Mouse (Mus musculus) small intestine, adult 2 months (tissue): ENCODE data around the gene Nrg3. TPM values are rescaled to one million over a fixed set of nuclear protein-coding genes. Genes with fewer than 3 reads are reported as not detected.

Experiments used
- H3K27ac ChIP-seq: fragments of 200-500 bp; 2 replicates; pipeline ENCODE4 v1.5.1; 2012; ENCODE audit warnings: low read depth, low read length, control low read depth, inconsistent platforms; ENCODE audit not compliant: insufficient read depth
- H3K27me3 ChIP-seq: fragments of 200-500 bp; 2 replicates; pipeline ENCODE4 v1.6.1; 2012; ENCODE audit warnings: mild to moderate bottlenecking, moderate library complexity, low read length, inconsistent platforms; ENCODE audit not compliant: control insufficient read depth, insufficient read depth
- H3K36me3 ChIP-seq: fragments of 200-500 bp; 2 replicates; pipeline ENCODE4 v1.6.1; 2012; ENCODE audit warnings: mild to moderate bottlenecking, low read length, control low read depth, inconsistent platforms; ENCODE audit not compliant: control insufficient read depth, insufficient read depth
- H3K4me1 ChIP-seq: fragments of 200-500 bp; 2 replicates; pipeline ENCODE4 v1.6.1; 2012; ENCODE audit warnings: low read length, inconsistent platforms, mixed read lengths; ENCODE audit not compliant: control insufficient read depth, insufficient read depth, insufficient read length
- H3K4me3 ChIP-seq: fragments of 200-500 bp; 2 replicates; pipeline ENCODE4 v1.5.1; 2012; ENCODE audit warnings: low read depth, mild to moderate bottlenecking, control low read depth, inconsistent platforms, low read length, moderate library complexity
- CTCF ChIP-seq: fragments of 200-500 bp; IDR thresholded peaks from 2 replicates; pipeline ENCODE4 v1.5.1; 2012; ENCODE audit warnings: low read depth, mild to moderate bottlenecking, control low read depth, inconsistent platforms, low read length, moderate library complexity, mixed read lengths; ENCODE audit not compliant: insufficient replicate concordance, insufficient read length; ENCODE audit errors: extremely low read depth
- POLR2A ChIP-seq: fragments of 200-500 bp; IDR thresholded peaks from 2 replicates; pipeline ENCODE4 v1.6.1; 2012; ENCODE audit warnings: low read depth, mild to moderate bottlenecking, control low read depth, inconsistent platforms, low read length, moderate library complexity
- WGBS: fragments of 180-500 bp; shearing (Covaris S2); methylation state at CpG from one replicate; pipeline ENCODE4 v1.1.7; 2018; 5-methylcytosine and 5-hydroxymethylcytosine counted together
- polyA plus RNA-seq: library from polyadenylated mRNA; depleted of rRNA; stranded (reverse); fragments of >200 nt; gene quantifications from 2 replicates; pipeline ENCODE4 v1.2.3, GENCODE M21; 2012

The Nrg3 gene
- polyA plus RNA-seq, 1 experiment: 0.18 TPM

- Histone ChIP-seq H3K27ac (no peak overlapping the region), H3K4me3 (no peak overlapping the region), H3K4me1 (no peaks in the 10 kb centered on the region), H3K36me3 (no peaks in the 10 kb centered on the region), H3K27me3 (no peaks in the 10 kb centered on the region)
- WGBS: 73% methylated on average over 1 of the region's 1 CpGs
- TF ChIP-seq POLR2A: no peak
- TF ChIP-seq CTCF: no peak
Observed at GRCm38 (mm10) chr14:39421874-39422273, 51.0 kb downstream of the Nrg3 start.

GRCm38 (mm10) chr14:39413270-39413669 lies 59.6 kb downstream of the Nrg3 start:
- Histone ChIP-seq H3K27me3 (no peaks in the 10 kb centered on the region), H3K4me3 (no peak overlapping the region), H3K27ac (no peak overlapping the region), H3K4me1 (no peaks in the 10 kb centered on the region), H3K36me3 (no peaks in the 10 kb centered on the region)
- 69% methylated on average over 9 of the region's 9 CpGs for WGBS
- TF ChIP-seq CTCF (no peak), POLR2A (no peak)

- Histone ChIP-seq H3K4me1 (no peaks in the 10 kb centered on the region), H3K27me3 (no peaks in the 10 kb centered on the region), H3K36me3 (no peaks in the 10 kb centered on the region), H3K27ac (no peak overlapping the region), H3K4me3 (no peak overlapping the region)
- TF ChIP-seq POLR2A (no peak), CTCF (no peak)
Observed at GRCm38 (mm10) chr14:39386845-39387244, 86.0 kb downstream of the Nrg3 start.

- TF ChIP-seq POLR2A (no peak), CTCF (no peak)
Observed at GRCm38 (mm10) chr14:39381321-39381720, 91.6 kb downstream of the Nrg3 start.

GRCm38 (mm10) chr14:39373220-39373619 lies 99.7 kb downstream of the Nrg3 start:
- TF ChIP-seq POLR2A: no peak
- TF ChIP-seq CTCF: no peak
- Histone ChIP-seq H3K4me3 (no peak overlapping the region), H3K4me1 (no peaks in the 10 kb centered on the region), H3K27me3 (no peaks in the 10 kb centered on the region), H3K27ac (no peak overlapping the region), H3K36me3 (no peaks in the 10 kb centered on the region)
- WGBS: 48% methylated on average over 1 of the region's 1 CpGs

More at GRCm38 (mm10) chr14:39381321-39381720, 91.6 kb downstream of the Nrg3 start:
- Histone ChIP-seq H3K27ac (no peak overlapping the region), H3K27me3 (no peaks in the 10 kb centered on the region), H3K4me3 (no peak overlapping the region), H3K36me3 (no peaks in the 10 kb centered on the region), H3K4me1 (no peaks in the 10 kb centered on the region)

- TF ChIP-seq POLR2A (no peak), CTCF (no peak)
- no peaks in the 10 kb centered on the region for H3K4me1 ChIP-seq
- H3K27me3 ChIP-seq: no peaks in the 10 kb centered on the region
- H3K27ac ChIP-seq: no peak overlapping the region
- 87% methylated on average over 2 of the region's 2 CpGs for WGBS
- H3K4me3 ChIP-seq: no peak overlapping the region
- H3K36me3 ChIP-seq: no peaks in the 10 kb centered on the region
Observed at GRCm38 (mm10) chr14:39356251-39356650, 116.6 kb downstream of the Nrg3 start.

GRCm38 (mm10) chr14:39351979-39352737 lies 120.7 kb downstream of the Nrg3 start:
- TF ChIP-seq CTCF (no peak), POLR2A (no peak)
- Histone ChIP-seq H3K27me3 (no peaks in the 10 kb centered on the region), H3K4me3 (no peak overlapping the region), H3K27ac (no peak overlapping the region), H3K36me3 (no peaks in the 10 kb centered on the region), H3K4me1 (no peaks in the 10 kb centered on the region)
- WGBS: 72% methylated on average over 4 of the region's 4 CpGs
